Mouse (Mus musculus) C2C12 (cell line): Measurements from ENCODE around the gene Gm47791. TPM values are rescaled to one million over a fixed set of nuclear protein-coding genes. Genes with fewer than 3 reads are reported as not detected.

Source experiments
- H3K27me3 ChIP-seq: one replicate; pipeline ENCODE4 v1.6.1; 2011; ENCODE audit not compliant: control insufficient read depth, insufficient read depth, insufficient read length
- H3K36me3 ChIP-seq: one replicate; pipeline ENCODE4 v1.6.1; 2011; ENCODE audit not compliant: control insufficient read depth, insufficient read depth
- H3K4me3 ChIP-seq: one replicate; pipeline ENCODE4 v1.5.1; 2011; ENCODE audit warnings: mild to moderate bottlenecking, control low read depth; ENCODE audit not compliant: poor library complexity, insufficient read depth, severe bottlenecking
- H3K79me2 ChIP-seq: one replicate; pipeline ENCODE4 v1.6.1; 2011; ENCODE audit not compliant: control insufficient read depth, insufficient read depth
- H3K79me3 ChIP-seq: one replicate; pipeline ENCODE4 v1.6.1; 2011; ENCODE audit warnings: low read depth, control low read depth
- H3ac ChIP-seq: one replicate; pipeline ENCODE3; 2011; ENCODE audit warnings: low read depth; ENCODE audit not compliant: control insufficient read depth, insufficient read length
- CEBPB ChIP-seq: IDR thresholded peaks from one replicate; pipeline ENCODE4 v1.6.1; 2011; ENCODE audit warnings: low read depth, mild to moderate bottlenecking, control low read depth, moderate library complexity
- CTCF ChIP-seq: IDR thresholded peaks from one replicate; pipeline ENCODE4 v1.5.1; 2011; ENCODE audit not compliant: control insufficient read depth, insufficient read depth, insufficient read length
- FOSL1 ChIP-seq: IDR thresholded peaks from one replicate; pipeline ENCODE4 v1.8.0; 2011; ENCODE audit warnings: mild to moderate bottlenecking, low read length; ENCODE audit not compliant: poor library complexity, insufficient read depth, severe bottlenecking
- MAX ChIP-seq: IDR thresholded peaks from one replicate; pipeline ENCODE4 v1.6.1; 2011; ENCODE audit warnings: mild to moderate bottlenecking, control low read depth
- MYOD1 ChIP-seq: IDR thresholded peaks from one replicate; pipeline ENCODE4 v1.6.1; 2011; ENCODE audit warnings: low read depth; ENCODE audit not compliant: control insufficient read depth, insufficient read length
- MYOG ChIP-seq: IDR thresholded peaks from one replicate; pipeline ENCODE4 v1.6.1; 2011; ENCODE audit not compliant: control insufficient read depth, insufficient read length; ENCODE audit errors: extremely low read depth
- USF1 ChIP-seq: IDR thresholded peaks from one replicate; pipeline ENCODE4 v1.6.1; 2011; ENCODE audit warnings: low read depth, mild to moderate bottlenecking, control low read depth, moderate library complexity
- polyA plus RNA-seq: library from polyadenylated mRNA; unstranded; fragments of >200 nt; fragmentation: generic; extraction: Trizol; gene quantifications from one replicate; pipeline ENCODE4 v1.2.1, GENCODE M21; 2012; ENCODE audit warnings: missing spikeins

The Gm47791 gene
- polyA plus RNA-seq, 1 experiment, result not detected

GRCm38 (mm10) chr1:82798922-82799321, 27.9 kb upstream of the Gm47791 start:
- Histone ChIP-seq H3K79me3 (no peaks in the 10 kb centered on the region), H3ac (no peak overlapping the region), H3K36me3 (no peaks in the 10 kb centered on the region), H3K4me3 (no peak overlapping the region), H3K27me3 (no peaks in the 10 kb centered on the region), H3K79me2 (no peaks in the 10 kb centered on the region)
- TF ChIP-seq MYOG (no peak), CEBPB (no peak), CTCF (no peak), MYOD1 (no peak), FOSL1 (no peak), USF1 (no peak), MAX (no peak)

- H3K4me3 ChIP-seq, result no peak overlapping the region
- no peak overlapping the region for H3ac ChIP-seq
- no peaks in the 10 kb centered on the region for H3K36me3 ChIP-seq
- no peaks in the 10 kb centered on the region for H3K27me3 ChIP-seq
- no peaks in the 10 kb centered on the region for H3K79me3 ChIP-seq
- TF ChIP-seq MYOG (no peak), FOSL1 (no peak), CEBPB (no peak), MYOD1 (no peak), MAX (no peak), CTCF (no peak), USF1 (no peak)
- H3K79me2 ChIP-seq, result no peaks in the 10 kb centered on the region
Observed at GRCm38 (mm10) chr1:82798304-82798703, 27.3 kb upstream of the Gm47791 start.

- Histone ChIP-seq H3ac (no peak overlapping the region), H3K79me2 (no peaks in the 10 kb centered on the region), H3K79me3 (no peaks in the 10 kb centered on the region), H3K36me3 (no peaks in the 10 kb centered on the region), H3K4me3 (no peak overlapping the region), H3K27me3 (no peaks in the 10 kb centered on the region)
- TF ChIP-seq USF1 (no peak), MYOG (no peak), CEBPB (no peak), CTCF (no peak), MYOD1 (no peak), MAX (no peak), FOSL1 (no peak)
Observed at GRCm38 (mm10) chr1:82797088-82797487, 26.0 kb upstream of the Gm47791 start.

DNA sequence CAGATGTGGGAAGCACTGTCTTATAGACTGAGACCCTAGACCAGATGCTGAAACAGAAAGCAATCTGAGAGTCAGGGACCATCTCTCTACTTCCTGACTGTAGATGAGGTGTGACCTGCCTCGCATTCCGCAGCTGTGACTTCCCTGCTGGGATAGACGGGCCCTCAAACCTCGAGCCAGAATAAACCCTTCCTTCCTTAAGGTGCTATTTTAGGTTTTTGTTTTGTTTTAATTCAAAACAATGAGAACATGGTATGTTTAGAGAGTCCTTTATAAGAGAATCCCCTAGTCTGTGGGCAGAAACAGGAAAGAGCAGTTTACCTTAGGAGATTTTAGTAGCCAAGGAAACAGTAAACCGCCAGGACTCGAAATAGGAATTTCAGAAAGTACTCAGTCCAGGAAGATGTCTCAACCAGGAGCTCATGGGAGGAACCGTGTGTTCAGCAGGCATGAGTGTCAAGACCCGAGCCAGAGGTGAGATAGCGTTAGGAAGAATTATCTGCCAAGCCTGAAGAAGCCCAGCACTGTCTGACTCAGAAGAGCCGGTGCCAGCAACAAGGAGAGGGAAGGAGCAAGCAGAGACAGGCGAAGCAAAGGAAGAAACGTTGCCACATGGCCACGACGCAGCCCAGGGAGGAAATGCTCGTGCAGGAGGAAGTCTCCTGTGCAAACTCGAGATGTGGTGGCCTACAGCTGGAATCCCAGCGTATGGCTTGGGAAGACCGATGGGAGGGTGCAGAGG, 24.8 kb upstream of the Gm47791 start:
- TF ChIP-seq CEBPB, result no peak
- no peak for TF ChIP-seq FOSL1
- TF ChIP-seq MYOD1, result no peak
- TF ChIP-seq MAX, result no peak
- no peak for TF ChIP-seq MYOG
- Histone ChIP-seq H3K79me2 (no peaks in the 10 kb centered on the region), H3K4me3 (no peak overlapping the region), H3K36me3 (no peaks in the 10 kb centered on the region), H3K79me3 (no peaks in the 10 kb centered on the region), H3ac (no peak overlapping the region), H3K27me3 (no peaks in the 10 kb centered on the region)

DNA sequence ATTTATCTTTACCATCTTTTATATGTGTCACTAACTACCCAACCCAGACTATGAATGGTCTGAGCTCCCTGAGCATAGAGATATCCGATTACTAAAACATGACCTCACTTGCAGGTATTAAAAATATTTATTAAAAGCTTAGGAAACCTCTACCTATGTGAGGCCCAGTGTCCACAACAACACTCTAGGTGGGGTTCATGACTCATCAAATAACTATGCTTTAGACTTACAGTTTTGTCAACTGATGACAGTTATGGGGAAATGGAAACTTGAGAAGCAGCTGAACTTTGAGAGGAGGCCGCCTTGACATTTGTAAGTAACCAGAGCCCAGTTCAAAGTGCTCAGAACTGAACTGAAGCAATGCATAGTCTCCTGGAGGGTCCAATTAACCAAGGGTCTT, 24.2 kb upstream of the Gm47791 start:
- no peak for TF ChIP-seq CTCF
- peak; percentile 42 for TF ChIP-seq CEBPB
- H3K79me2 ChIP-seq, result no peaks in the 10 kb centered on the region
- no peaks in the 10 kb centered on the region for H3K79me3 ChIP-seq
- H3ac ChIP-seq, result no peak overlapping the region
- no peak overlapping the region for H3K4me3 ChIP-seq
- no peaks in the 10 kb centered on the region for H3K27me3 ChIP-seq
- no peaks in the 10 kb centered on the region for H3K36me3 ChIP-seq

DNA sequence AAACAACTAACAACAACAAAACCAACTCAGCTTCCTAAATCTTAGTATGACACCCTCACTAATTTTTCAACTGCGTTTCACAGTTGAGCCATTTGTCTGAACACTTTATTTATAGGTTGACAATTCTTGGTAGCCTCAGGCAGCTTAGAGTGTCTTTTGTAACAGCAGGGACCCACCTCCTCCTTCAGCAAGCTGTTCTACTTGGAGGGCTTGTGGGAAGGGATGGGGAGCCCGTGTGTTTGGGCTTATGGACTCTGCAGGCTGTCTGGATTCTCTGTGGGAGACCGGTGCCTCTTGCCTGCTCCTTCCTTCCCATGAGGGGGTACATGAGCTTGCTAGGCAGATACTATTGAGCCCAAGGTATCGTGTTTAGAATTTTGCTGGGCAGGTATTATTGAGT, 22.9 kb upstream of the Gm47791 start:
- no peak overlapping the region for H3K4me3 ChIP-seq
- TF ChIP-seq MYOG (no peak), USF1 (no peak), CTCF (no peak), MYOD1 (no peak), FOSL1 (no peak), CEBPB (no peak)
- H3K79me2 ChIP-seq, result no peaks in the 10 kb centered on the region
- no peak overlapping the region for H3ac ChIP-seq
- H3K36me3 ChIP-seq, result no peaks in the 10 kb centered on the region
- no peaks in the 10 kb centered on the region for H3K27me3 ChIP-seq
- no peaks in the 10 kb centered on the region for H3K79me3 ChIP-seq
